Mouse (Mus musculus) CH12F3 (cell line): Measurements from ENCODE around the gene Klk4.

Experiments used
- in situ Hi-C: fragments of 300-500 bp; cut with MboI; formaldehyde crosslinking; loops from 2 replicates; pipeline ENCODE4 v1.14.3; 2020; ENCODE audit warnings: low sequenced_read_pairs

Gene Klk4

DNA sequence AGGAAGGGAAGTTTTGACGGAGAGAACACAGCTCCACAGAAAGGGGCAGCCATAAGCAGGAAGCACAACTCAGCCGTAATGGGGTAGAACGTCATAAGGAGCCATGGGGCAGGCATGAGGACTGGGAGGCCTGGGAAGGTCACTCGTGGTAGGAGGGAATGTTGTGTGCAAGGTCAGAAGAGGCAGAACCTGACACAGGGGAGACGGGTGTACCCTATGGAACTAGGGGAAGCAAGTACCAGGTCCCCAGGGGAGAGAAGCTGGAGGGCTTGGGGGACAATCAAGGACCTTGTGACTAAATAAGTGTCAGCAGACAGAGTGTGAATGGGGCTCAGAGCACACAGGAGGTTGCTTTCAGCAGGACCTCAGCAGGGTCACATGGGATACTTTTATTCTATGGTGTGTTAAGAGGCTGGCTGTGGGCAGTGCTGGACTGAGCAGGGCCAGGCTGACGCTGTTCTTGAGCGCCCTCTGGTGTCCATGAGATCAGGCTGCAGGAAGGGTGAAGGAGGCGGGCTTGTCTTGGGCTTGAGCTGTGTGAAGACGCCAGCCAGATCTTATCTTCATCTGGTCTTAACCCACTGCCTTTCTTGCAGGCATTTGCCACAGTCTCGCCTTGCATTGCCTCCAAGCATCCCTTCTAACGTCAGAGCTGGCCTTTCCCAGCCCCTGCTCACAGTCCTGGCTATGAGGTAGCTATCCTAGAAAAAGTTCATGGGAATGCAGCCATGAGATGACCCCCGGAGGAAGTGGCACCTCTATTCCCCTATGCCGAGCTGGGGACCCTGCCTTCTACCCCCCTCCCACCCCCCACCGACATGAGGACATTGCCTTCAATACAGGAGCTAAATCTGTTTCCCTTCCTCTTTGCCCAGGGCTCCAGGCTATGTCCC, 38.8 kb downstream of the Klk4 start:
- in situ Hi-C loops = no loop called here

DNA sequence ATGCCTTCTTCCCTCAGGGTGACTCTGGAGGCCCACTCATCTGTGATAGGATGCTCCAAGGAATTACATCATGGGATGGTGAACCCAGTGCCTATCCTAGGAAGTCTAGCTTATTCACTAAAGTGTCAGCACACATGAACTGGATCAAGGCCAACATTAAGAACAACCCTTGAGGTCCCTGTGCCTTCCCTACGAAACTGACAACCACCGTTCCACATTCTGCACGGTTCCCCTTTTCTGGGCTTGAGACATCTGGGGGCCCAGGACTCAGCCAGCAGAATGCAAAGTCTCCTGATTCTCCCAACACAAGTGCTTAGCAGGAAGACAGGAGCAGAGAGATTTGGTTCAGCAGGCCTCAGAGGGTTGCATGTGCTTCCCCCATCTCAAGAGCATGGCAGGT, 39.6 kb downstream of the Klk4 start:
- in situ Hi-C loops = no loop called here

DNA sequence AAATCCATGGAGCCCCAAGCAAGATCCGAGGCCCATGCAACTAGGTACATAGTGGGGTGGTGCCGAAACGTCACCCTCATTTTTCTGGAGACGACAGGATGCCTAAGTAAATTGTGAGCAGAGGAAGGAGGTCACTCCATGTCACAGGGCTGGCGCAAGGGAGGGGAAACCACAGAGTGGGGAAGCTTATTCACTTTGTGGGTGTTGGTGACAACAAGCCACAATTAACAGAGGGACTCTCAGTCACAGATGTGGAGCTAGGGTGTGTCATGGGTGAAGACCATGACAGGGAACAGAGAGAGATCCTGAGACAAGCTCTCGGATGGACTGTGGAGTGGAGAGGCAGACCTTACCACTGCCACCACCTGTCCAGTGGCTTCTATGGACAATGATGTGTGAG, 40.1 kb downstream of the Klk4 start:
- in situ Hi-C loops = no loop called here

DNA sequence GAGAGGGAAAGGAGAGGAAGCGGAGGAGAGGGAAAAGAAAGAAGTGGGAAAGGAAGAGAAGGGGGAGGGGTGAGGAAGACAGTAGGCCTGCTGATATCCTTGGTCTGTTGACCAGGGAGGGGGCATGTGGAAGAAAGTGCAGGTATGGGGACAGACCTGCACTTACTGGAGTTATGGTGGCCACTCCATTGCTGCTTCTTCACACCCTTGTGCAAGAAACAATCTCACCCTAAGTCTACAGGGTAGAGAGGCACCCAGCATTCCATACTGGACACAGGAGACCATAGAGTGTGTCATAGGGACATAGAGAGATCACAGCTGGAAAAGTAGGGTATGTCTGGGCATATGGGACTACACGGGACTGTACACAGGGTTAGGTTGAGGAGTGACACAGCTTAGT, 41.0 kb downstream of the Klk4 start:
- in situ Hi-C loops = no loop called here

DNA sequence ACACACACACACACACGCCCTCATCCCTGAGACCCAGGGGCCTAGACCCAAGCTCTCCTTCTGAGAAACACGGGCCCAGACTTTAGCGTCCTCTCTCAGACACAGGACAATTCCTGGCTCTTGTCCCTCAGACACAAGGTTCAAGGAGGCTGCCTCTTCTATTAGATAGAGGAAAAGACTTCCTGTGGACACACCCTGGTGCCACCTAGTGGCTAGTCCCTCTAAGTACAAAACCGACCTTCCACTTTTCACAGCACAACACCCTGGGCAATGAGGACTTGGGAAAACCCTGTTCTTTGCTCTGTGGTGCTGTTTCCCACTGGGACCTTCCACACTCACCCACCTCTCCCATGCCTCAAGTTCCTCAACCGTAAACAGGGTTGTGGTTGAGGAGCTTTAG, 45.0 kb downstream of the Klk4 start:
- in situ Hi-C loops = no loop called here

DNA sequence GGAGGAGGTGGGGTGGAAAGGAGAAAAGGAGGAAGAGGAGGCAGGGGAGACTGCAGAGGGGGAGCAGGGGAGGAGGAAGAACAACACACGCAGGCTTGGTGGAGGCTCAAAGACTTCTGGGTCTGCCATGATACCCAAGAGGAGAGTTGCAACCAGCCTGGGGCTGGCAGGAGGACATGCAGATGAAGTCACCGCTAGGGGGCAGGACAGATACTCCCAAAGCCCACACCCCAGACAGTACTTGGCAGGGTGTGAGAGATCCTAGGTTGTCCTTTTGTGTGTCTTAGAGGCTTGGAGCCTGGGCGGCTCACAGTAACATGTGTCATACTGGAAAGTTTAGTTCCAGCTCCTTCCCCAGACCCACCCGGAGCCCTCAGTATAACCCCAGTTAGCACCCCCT, 47.6 kb downstream of the Klk4 start:
- in situ Hi-C loops = no loop called here

DNA sequence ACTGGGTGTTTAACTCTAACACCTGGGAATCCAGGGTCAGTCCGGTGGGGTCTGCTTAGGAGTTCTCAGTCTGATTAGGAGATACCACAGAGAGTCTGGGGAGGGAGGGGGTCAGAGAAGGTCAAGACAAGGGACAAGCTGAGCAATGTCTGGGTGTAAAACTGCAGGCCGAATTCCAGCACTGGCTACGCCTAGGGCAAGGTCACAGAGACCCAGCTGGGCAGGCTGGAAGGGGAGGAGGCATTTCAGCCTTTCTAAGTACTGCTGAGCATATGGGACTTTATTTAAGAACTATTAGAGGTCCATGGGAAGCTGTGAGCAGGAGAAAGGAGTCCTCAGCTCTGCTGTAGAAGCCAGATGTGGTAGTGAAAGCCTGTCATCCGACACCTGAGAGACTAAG, 51.4 kb downstream of the Klk4 start:
- in situ Hi-C loops = no loop called here

DNA sequence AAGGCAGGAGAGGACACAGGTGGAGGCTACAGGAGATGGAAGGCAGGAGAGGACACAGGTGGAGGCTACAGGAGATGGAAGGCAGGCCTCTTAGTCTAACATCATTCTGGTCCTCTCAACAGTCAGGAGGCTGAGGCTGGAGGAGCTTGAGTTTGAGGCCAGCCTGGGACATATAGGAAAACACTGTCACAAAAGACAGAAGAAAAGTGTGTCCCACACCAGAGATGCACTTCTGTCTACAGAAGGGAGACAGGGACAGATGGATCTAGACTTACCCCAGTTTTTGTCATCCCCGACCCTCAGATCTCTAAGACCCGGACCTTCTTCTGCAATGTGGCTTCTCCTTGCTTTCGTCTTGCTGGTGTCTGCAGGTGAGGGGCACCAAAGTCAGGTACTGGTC, 52.5 kb downstream of the Klk4 start, which contains the start of gene Klk15:
TSS of gene Klk15 (plus strand) at position 301 of the 400 bp plus-strand sequence.
- in situ Hi-C loops = no loop called here

DNA sequence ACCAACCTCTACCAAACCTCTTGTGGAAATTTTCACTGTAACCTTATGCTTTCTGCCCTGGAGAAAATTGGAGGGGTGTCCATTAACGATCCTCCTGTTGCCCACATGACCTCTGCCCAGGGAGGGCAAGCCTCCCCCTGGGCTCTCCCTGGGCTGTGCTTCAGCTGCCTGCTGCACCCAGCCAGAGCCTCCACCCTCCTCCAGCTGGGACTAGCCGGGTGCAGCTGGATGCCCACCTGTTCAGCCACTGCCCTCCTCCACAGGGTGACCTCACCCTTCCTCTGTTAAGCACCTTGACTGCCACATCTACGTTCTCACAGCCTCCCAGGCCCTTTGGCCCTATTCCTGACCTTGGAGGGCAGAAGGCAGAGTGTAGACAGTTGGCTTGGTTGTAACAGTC, 53.8 kb downstream of the Klk4 start:
- in situ Hi-C loops = no loop called here
